Mouse (Mus musculus): Measurements from ENCODE around the gene Nmrk2. TPM values are rescaled to one million over a fixed set of nuclear protein-coding genes. Genes with fewer than 3 reads are reported as not detected.

Gene Nmrk2
- polyA plus RNA-seq, 1 experiment from 2014 or later = 0.14 TPM

DNA sequence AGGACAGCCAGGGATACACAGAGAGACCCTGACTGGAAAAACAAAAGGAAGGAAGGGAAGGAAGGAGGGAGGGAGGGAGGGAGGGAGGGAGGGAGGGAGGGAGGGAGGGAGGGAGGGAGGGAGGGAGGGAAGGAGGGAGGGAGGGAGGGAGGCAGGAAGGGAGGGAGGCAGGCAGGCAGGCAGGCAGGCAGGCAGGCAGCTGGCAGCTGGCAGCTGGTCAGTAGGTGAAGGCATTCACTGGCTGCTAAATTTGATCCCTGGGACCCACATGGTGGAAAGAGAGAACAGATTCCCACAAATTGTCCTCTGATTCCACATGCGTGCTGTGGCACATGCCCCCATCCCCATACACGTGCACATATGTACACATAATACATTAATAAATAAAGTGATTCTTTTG, 36.8 kb upstream of the Nmrk2 start:
- no peak for ATAC-seq (ENCODE audit: insufficient number of reproducible peaks, insufficient read depth, low FRiP score, low read depth)
- 64% methylated on average over 2 of the region's 2 CpGs for WGBS
- H3K27me3 ChIP-seq (ENCODE audit: control insufficient read depth, insufficient read depth, low read length) = peaks cover 9% of the 10 kb centered on the region; the same call in 1 of the 2 replicates
- no peak overlapping the region for H3K4me2 ChIP-seq (replicated peaks; ENCODE audit: low read depth, low read length)
- no peak overlapping the region for H3K9ac ChIP-seq (replicated peaks; ENCODE audit: low read depth, low read length)
- H3K36me3 ChIP-seq (ENCODE audit: control insufficient read depth, insufficient read depth, low read length) = no peaks in the 10 kb centered on the region
- no peak overlapping the region for H3K4me3 ChIP-seq (ENCODE audit: low read depth, low read length)
- H3K9me3 ChIP-seq (ENCODE audit: control insufficient read depth, low read depth, low read length) = no peaks in the 10 kb centered on the region
- 0 out of 2 replicates have a peak, but pooled peaks cover 1% of the 10 kb centered on the region for H3K4me1 ChIP-seq (ENCODE audit: control insufficient read depth, insufficient read depth, low read length)
- no peak overlapping the region for H3K27ac ChIP-seq (ENCODE audit: low read length)

DNA sequence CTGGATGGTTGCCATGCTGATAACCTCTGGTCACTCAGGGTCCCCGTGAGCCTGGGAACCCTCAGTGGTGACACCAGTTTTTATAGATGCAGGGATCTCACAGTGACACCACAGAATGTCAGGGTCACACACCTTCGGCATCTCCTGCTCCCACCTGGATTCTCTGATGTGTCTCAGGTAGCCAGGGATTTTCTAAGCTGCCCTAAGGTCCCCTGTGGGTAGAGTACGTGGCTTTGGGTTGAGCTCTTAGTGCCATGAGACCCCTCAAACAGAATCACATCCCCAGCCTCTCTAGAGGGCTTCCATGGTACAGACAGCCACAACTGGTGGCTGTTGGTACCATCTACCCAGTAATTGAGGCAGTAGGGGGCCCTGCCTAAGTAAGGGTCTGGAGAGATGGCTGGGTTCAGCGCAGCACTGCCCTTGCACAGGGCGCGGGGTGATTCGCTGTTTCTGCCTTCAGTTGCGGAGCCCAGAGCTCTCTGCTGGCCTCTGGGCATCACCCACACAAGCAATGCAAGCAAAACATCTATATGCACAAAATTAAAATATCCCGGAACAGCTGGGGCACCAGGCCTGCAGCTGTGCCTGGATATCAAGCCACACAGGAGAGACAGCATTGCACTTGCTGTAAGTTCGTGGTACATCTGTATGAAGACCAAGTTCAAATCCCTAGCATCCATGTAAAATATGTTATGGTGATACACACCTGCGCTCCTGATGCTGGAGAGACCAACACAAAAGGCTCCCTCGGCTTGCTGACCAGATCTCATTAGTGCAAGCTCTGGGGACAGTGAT, 34.8 kb upstream of the Nmrk2 start:
- Histone ChIP-seq H3K27ac (ENCODE audit: low read length) (no peak overlapping the region), H3K27me3 (ENCODE audit: control insufficient read depth, insufficient read depth, low read length) (peaks cover 9% of the 10 kb centered on the region; the same call in 1 of the 2 replicates), H3K36me3 (ENCODE audit: control insufficient read depth, insufficient read depth, low read length) (no peaks in the 10 kb centered on the region), H3K4me1 (ENCODE audit: control insufficient read depth, insufficient read depth, low read length) (0 out of 2 replicates have a peak, but pooled peaks cover 4% of the 10 kb centered on the region), H3K9me3 (ENCODE audit: control insufficient read depth, low read depth, low read length) (no peaks in the 10 kb centered on the region), H3K9ac (replicated peaks; ENCODE audit: low read depth, low read length) (no peak overlapping the region), H3K4me2 (replicated peaks; ENCODE audit: low read depth, low read length) (no peak overlapping the region), H3K4me3 (ENCODE audit: low read depth, low read length) (no peak overlapping the region)
- ATAC-seq (ENCODE audit: insufficient number of reproducible peaks, insufficient read depth, low FRiP score, low read depth) = no peak
- WGBS = 83% methylated on average over 12 of the region's 12 CpGs

DNA sequence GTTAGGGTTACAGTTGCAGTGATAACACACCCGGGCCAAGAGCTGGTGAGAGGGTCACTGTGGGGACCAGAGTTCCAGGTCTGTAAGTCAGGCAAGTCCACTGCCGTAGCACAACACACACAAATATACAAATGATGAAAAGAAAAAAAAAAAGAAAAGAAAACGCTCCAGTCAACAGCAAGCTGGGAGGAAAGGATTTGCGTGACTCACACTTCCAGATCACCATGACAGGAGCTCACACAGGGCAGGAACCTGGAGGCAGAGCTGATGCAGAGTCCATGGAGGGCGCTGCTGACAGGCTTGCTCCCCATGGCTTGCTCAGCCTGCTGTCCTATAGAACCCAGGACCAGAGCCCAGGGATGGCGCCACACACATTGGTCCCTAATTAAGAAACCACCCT, 32.4 kb upstream of the Nmrk2 start:
- Histone ChIP-seq H3K36me3 (ENCODE audit: control insufficient read depth, insufficient read depth, low read length) (no peaks in the 10 kb centered on the region), H3K27me3 (ENCODE audit: control insufficient read depth, insufficient read depth, low read length) (peaks cover 18% of the 10 kb centered on the region), H3K4me1 (ENCODE audit: control insufficient read depth, insufficient read depth, low read length) (0 out of 2 replicates have a peak, but pooled peaks cover 8% of the 10 kb centered on the region), H3K9me3 (ENCODE audit: control insufficient read depth, low read depth, low read length) (no peaks in the 10 kb centered on the region), H3K4me3 (ENCODE audit: low read depth, low read length) (no peak overlapping the region), H3K9ac (replicated peaks; ENCODE audit: low read depth, low read length) (no peak overlapping the region), H3K27ac (ENCODE audit: low read length) (no peak overlapping the region), H3K4me2 (replicated peaks; ENCODE audit: low read depth, low read length) (no peak overlapping the region)
- ATAC-seq (ENCODE audit: insufficient number of reproducible peaks, insufficient read depth, low FRiP score, low read depth) = no peak
- WGBS = 73% methylated on average over 6 of the region's 6 CpGs

DNA sequence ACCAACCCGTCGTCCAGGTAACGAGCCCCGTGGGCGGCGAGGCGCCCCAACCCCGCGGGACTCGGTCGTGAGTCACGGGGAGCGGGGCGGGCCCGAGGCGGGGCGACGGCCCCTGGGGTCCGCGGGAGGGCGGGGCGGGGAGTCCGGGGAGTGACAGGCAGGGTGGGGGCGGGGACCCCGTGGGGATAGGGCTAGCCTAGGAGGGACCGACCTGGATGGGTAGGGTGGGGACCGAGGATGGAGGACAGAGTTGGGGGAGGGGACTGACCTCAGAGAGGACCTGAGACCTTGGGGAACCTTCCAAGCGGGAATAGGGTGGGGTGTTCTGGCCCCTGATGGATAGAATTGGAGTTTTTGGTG, 31.4 kb upstream of the Nmrk2 start:
- peak overlapping the region; percentile 76 for H3K4me3 ChIP-seq (ENCODE audit: low read depth, low read length)
- peaks cover 18% of the 10 kb centered on the region for H3K27me3 ChIP-seq (ENCODE audit: control insufficient read depth, insufficient read depth, low read length)
- peak overlapping the region; percentile 62 for H3K4me2 ChIP-seq (replicated peaks; ENCODE audit: low read depth, low read length)
- H3K9ac ChIP-seq (replicated peaks; ENCODE audit: low read depth, low read length) = peak overlapping the region; percentile 74
- no peaks in the 10 kb centered on the region for H3K9me3 ChIP-seq (ENCODE audit: control insufficient read depth, low read depth, low read length)
- H3K36me3 ChIP-seq (ENCODE audit: control insufficient read depth, insufficient read depth, low read length) = no peaks in the 10 kb centered on the region
- peak; percentile 64 for ATAC-seq (ENCODE audit: insufficient number of reproducible peaks, insufficient read depth, low FRiP score, low read depth)
- WGBS = 1% methylated on average over 25 of the region's 28 CpGs
- no peak overlapping the region for H3K27ac ChIP-seq (ENCODE audit: low read length)
- 0 out of 2 replicates have a peak, but pooled peaks cover 8% of the 10 kb centered on the region for H3K4me1 ChIP-seq (ENCODE audit: control insufficient read depth, insufficient read depth, low read length)

DNA sequence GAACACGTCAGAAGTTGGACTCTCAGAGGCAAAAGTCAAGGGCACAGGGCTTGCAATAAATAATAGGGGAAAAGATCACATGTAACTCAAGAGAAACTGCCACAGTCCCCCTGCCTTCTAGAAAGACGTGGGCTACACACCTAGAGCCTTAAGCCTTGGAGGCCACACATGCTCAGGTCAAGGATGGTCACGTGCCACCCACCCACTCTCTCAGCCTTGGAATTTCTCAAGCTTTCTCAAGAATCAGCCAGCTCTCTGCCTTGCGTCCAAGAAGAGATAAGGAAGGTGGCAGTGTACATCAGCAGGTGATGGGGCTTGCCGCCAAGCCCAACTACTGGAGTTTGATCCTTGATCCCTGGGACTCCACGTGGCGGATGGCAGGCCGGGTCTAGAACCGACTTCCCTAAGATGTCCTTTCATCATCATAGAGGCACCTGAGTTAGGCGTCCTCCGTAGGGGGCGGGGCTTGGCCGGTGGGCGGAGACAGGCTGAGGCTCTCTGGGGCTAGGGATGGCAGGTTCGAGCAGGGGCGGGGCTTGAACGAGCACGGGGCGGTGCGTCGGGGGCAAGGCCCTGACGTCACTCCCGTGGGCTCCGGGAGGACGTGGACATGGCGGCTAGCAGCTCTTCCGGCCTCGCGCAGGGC, 30.9 kb upstream of the Nmrk2 start, which contains the start of gene Zfr2:
Gene Zfr2 (plus strand): TSS at position 576 of the 646 bp plus-strand sequence.
- peak within 1 kb of the TSS; percentile 62 for H3K4me2 ChIP-seq (replicated peaks; ENCODE audit: low read depth, low read length)
- 0 out of 2 replicates have a peak, but pooled peaks cover 8% of the 10 kb centered on the region for H3K4me1 ChIP-seq (ENCODE audit: control insufficient read depth, insufficient read depth, low read length)
- H3K4me3 ChIP-seq (ENCODE audit: low read depth, low read length) = peak within 1 kb of the TSS; percentile 76
- 6% methylated on average over 25 of the region's 29 CpGs for WGBS
- no peaks in the 10 kb centered on the region for H3K36me3 ChIP-seq (ENCODE audit: control insufficient read depth, insufficient read depth, low read length)
- peak; percentile 92 for ATAC-seq (ENCODE audit: insufficient number of reproducible peaks, insufficient read depth, low FRiP score, low read depth)
- no peak within 1 kb of the TSS for H3K27ac ChIP-seq (ENCODE audit: low read length)
- no peaks in the 10 kb centered on the region for H3K9me3 ChIP-seq (ENCODE audit: control insufficient read depth, low read depth, low read length)
- peaks cover 18% of the 10 kb centered on the region for H3K27me3 ChIP-seq (ENCODE audit: control insufficient read depth, insufficient read depth, low read length)
- H3K9ac ChIP-seq (replicated peaks; ENCODE audit: low read depth, low read length) = peak within 1 kb of the TSS; percentile 74

DNA sequence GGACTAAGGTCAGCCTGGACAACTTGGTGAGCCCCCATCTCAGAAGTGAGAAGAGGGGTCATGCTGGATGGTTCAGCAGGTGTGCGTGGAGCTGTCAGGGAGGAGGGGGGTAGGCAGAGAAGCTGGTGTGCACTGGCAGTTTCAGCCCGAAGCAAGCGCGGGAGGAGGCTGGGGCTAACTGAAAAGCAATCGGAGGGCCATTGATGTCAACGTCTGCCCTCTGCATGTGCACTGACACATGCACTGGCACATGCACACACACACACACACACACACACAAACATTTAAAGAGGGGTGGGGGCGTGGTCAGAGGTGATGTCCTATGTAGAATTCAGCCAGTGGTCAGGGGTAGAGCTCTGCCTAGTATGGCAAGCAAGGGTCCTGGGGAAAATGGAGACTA, 29.6 kb upstream of the Nmrk2 start:
- Histone ChIP-seq H3K4me2 (replicated peaks; ENCODE audit: low read depth, low read length) (no peak overlapping the region), H3K4me1 (ENCODE audit: control insufficient read depth, insufficient read depth, low read length) (0 out of 2 replicates have a peak, but pooled peaks cover 8% of the 10 kb centered on the region), H3K9me3 (ENCODE audit: control insufficient read depth, low read depth, low read length) (no peaks in the 10 kb centered on the region), H3K4me3 (ENCODE audit: low read depth, low read length) (no peak overlapping the region), H3K9ac (replicated peaks; ENCODE audit: low read depth, low read length) (no peak overlapping the region), H3K27me3 (ENCODE audit: control insufficient read depth, insufficient read depth, low read length) (peaks cover 18% of the 10 kb centered on the region), H3K27ac (ENCODE audit: low read length) (no peak overlapping the region), H3K36me3 (ENCODE audit: control insufficient read depth, insufficient read depth, low read length) (no peaks in the 10 kb centered on the region)
- no peak for ATAC-seq (ENCODE audit: insufficient number of reproducible peaks, insufficient read depth, low FRiP score, low read depth)
- 53% methylated on average over 7 of the region's 7 CpGs for WGBS

DNA sequence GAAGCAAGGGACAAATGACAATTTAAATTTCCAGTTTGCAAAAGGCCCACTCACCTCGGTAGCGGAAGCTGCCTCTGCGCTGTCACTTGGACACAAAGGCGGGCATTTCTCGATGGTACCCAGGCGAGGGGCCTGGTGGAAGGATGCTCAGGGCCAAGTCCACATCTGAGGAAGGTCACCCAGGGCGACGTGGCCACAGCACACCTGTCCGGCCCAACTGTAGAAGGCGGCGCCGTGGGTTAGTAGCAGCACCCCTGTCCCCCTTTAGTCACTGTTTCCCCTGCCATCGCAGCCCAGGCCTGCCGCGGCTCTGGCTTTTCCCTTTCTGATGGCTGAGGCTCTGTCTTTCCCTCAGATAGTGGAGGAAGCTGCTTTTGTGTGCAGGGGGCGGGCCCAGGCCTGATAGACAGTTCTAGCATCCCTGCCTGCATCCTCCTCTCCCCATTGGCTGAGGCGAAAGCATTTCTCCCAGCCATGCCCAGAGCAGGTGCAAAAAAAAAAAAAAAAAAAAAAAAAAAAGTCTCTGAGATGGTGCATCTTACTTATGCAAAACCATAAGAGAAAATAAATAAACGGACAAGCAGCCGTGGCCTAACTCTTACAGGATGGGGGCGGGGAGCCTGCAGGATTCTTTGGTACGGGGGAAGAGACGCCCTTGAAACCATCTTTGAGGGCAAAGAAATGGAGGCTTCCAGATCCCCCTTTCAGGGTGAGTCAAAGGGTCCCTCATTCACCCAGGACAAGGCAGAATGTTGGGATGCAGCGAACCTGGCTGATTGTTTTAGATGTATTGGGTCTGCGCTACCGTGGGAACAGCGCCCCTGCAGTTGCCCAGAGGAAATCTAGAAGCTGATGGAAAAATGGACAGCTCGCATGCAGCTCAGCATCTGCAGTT, 28.8 kb upstream of the Nmrk2 start, which contains the start of gene Atcay:
Gene Atcay (minus strand): TSS at position 396 of the 895 bp plus-strand sequence.
- no peak for ATAC-seq (ENCODE audit: insufficient number of reproducible peaks, insufficient read depth, low FRiP score, low read depth)
- peak within 1 kb of the TSS; percentile 9; the same call in 1 of the 2 replicates for H3K4me3 ChIP-seq (ENCODE audit: low read depth, low read length)
- H3K9ac ChIP-seq (replicated peaks; ENCODE audit: low read depth, low read length) = no peak within 1 kb of the TSS
- H3K27me3 ChIP-seq (ENCODE audit: control insufficient read depth, insufficient read depth, low read length) = peaks cover 18% of the 10 kb centered on the region
- no peaks in the 10 kb centered on the region for H3K9me3 ChIP-seq (ENCODE audit: control insufficient read depth, low read depth, low read length)
- H3K36me3 ChIP-seq (ENCODE audit: control insufficient read depth, insufficient read depth, low read length) = no peaks in the 10 kb centered on the region
- WGBS = 14% methylated on average over 27 of the region's 27 CpGs
- peak within 1 kb of the TSS; percentile 16; the same call in 1 of the 2 replicates for H3K4me2 ChIP-seq (replicated peaks; ENCODE audit: low read depth, low read length)
- H3K4me1 ChIP-seq (ENCODE audit: control insufficient read depth, insufficient read depth, low read length) = 0 out of 2 replicates have a peak, but pooled peaks cover 8% of the 10 kb centered on the region
- no peak within 1 kb of the TSS for H3K27ac ChIP-seq (ENCODE audit: low read length)

All from stomach, embryonic 14.5 days (tissue).